Mouse (Mus musculus) CD8-positive naive resting alpha-beta T cell, adult 2 months (primary cell): ENCODE results near the gene Zfp652.
"Not testable (repeated sequence)": the region's sequence is repeated elsewhere in the genome, so short reads cannot be mapped to it uniquely, and the experiment has no call there.

Experiments used
- DNase-seq, 2 experiments: peaks; one replicate each; pipeline ENCODE4 v3.0.0; 2022; ENCODE audit warnings: low read depth in 2 of 2, low spot score in 2 of 2

Zfp652 gene

DNA sequence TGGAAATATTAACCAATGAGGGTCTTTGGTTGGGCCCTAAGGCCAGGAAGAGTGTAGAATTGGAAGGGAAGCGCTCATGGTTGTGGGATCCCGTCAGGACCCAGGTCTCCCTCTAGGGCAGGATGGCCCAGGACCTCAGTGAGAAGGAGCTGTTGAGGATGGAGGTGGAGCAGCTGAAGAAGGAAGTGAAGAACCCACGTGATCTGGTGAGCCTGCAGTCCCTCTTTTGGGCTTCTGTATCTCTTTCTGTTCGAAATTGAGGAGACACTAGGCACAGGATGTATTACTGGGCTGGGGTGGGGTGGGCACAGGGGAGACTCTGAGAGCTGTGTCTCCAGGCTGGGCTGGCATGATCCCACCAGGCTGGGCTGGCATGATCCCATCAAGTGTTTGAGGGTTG, 132.5 kb downstream of the Zfp652 start:
- no peak for DNase-seq

GRCm38 (mm10) chr11:95850898-95851297, 138.4 kb downstream of the Zfp652 start:
- DNase-seq, result no peak

DNA sequence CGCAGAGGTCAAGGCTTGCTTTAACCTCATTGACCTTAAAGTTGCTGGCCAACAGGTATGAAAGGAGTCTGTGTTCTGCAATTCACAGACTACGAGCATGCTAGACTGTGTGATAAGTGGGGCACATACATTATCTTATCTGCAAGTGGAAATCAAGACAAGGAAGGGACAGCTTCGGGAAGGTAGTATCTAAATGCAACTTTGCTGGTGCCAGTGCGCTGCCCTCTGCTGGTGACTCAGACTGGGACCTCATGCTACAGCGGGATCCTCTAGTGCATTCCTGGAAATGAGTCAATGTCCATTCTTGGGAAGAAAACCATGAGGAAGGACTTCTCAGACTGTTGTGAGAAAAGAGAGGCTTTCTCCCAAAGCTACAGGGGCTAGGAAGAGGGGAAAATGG, 141.2 kb downstream of the Zfp652 start:
- DNase-seq, result peak; percentile 48 to 65

DNA sequence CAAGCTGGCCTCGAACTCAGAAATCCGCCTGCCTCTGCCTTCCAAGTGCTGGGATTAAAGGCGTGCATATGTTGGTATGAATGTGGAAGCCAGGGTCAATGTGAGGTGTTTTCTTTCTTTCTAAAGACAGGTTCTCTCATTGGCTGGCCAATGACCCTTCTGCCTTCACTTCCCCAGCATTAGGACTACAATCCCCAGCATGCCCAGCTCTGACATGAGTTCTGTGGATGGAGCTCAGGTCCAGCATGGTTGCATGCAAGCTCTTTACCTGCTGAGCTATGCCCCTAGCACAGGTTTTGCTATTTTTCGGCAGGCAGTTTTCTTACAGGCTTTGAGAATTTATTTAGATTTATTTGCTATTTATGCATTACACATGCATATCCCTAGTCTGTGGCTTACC, 144.8 kb downstream of the Zfp652 start:
- no peak for DNase-seq

DNA sequence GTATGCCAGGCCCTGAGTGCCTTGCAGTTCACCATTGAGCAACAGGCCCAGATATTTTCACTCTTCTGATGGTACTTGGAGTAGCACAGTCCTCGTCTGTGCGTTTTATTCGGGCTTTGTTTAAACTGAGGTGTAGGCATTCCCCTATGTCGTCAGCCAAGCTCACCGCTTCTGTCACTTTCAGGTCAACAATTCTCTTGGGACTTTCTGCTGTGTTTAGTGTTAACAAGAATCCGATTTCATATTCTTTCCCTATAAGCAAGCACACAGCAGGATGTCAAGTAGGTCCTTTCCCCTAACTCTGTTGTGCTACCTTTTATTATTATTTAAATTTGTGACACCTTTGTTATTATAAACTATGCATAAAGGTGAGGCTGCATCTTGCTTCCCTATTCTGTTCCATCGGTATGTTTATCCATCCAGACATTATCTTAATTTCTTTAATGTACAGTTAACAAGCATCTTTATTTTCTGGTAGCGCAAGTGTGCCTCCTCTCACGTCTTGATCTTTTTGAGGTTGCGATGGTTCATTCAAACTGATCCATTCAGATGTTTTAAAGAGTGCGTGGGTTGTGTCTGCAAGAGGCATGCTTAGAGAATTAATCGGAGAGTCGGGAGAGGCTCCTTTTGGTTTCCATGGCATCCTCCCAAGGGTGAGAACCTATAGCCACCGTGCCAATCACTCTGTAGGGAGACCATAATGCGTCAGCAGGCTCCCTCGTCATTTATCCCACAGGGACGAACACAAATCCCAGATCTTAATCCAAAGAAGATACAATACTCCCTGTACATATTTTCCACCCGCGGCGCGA, 145.4 kb downstream of the Zfp652 start:
- DNase-seq, result no peak

DNA sequence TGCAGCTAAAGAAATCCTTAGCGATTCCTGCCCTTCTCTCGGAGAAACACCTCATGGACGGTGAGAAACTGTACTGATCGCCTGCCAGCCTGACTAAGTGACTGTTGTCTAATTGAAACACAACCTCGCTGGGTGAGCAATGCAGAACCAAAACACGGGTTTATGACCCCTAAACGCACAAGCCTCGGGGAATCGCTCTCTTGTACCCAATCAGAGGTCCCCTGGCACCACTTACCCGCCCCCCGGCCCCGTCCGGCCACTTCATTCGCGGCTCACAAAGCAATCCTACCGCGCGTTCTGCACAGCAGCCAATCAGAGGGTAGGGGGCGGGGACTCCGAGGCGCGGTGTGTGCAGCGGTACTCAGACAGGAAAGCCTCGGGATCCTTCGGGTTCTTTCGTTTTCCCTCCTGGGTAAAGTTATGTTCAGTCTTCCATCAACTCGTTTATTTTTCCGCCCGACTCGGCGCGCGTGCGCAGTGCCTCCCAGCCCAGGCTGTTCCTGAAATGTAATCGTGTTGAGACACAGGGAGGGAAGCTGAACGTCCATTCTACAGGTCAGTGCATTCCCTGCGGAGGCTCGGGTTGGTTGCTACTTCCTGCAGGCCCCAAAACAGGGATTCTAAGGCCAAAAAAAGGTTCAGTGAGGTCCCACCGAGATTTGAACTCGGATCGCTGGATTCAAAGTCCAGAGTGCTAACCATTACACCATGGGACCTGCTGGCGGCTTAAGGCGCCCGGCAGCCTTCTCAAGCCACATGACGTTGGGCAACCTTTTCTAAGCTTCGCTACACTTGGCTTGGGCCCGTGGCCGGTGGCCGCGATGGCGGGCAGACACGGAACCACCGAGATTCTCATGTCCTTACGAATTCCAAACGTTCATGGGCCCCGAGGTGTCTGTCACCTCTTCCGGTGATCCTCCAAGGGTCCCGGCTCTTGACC, 146.3 kb downstream of the Zfp652 start:
- peak; percentile 96 to 97 for DNase-seq

DNA sequence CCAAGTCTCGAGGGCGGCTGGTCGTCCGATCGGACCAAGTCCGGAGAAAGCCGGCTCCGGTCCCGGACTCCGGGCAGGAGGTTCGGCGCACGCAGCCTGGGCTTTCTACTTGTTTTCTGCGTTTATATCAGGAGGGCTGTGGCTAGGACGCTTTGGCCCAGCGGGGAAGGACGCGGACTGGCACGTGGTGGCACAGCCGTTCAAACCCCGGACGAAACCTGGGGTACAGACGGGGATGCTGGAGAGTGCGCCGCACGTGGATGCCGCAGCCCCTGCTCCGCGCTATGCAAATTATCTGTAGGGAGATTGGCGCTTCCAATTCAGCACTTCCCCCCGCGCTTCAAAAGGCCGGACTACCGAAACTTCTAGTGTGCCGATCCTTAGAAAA, 147.0 kb downstream of the Zfp652 start:
- peak in 1 of 2 experiments; percentile 59 for DNase-seq

- DNase-seq, result no peak
Measured at GRCm38 (mm10) chr11:95860071-95860490, 147.6 kb downstream of the Zfp652 start.

GRCm38 (mm10) chr11:95861397-95861796, 148.9 kb downstream of the Zfp652 start:
- no peak for DNase-seq

DNA sequence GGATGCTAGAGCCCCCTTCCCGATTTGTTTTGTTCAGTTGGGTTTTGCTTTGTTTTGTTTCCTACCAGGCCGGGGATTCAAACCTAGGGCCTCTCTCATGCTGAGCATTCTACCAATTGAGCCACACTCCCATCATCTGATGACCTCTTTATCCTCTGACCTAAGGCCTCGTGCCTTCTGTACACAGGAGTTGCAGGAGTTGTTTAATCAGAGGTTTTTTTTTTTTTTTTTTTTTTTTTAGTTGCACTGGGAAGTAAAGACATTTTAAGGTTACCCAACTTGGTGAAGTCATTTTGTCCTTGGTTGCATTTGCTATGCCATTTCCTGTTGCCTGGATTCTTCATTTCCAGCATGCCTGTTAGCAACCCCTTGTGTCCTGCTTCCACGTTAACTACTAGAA, 157.0 kb downstream of the Zfp652 start:
- DNase-seq, result no peak

DNA sequence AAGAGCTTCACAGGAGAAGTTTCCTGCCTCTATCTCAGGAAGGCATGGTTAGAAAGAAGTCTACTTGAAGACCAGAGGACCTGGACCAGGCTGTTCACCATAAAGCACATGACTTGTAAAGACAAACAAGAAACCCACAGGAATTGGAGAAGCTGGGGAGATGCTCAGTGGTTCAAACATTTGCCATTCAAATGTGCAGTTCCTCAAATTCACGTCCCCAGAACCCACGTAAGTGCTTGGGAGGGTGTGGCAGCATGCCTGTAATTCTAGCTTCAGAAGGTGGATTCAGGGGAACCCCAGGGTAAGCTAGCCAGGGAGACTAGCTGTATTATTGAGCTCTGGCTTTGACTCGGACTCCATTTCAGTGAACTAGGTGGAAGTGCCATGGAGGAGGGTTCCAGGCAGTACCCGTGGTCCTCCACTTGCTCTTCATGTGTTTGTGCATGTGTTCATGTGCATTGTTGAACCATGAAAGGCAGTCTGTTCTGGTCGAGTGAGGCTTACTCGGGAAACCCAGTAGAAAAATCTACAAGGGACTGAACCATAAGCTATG, 157.5 kb downstream of the Zfp652 start:
- DNase-seq, result no peak

DNA sequence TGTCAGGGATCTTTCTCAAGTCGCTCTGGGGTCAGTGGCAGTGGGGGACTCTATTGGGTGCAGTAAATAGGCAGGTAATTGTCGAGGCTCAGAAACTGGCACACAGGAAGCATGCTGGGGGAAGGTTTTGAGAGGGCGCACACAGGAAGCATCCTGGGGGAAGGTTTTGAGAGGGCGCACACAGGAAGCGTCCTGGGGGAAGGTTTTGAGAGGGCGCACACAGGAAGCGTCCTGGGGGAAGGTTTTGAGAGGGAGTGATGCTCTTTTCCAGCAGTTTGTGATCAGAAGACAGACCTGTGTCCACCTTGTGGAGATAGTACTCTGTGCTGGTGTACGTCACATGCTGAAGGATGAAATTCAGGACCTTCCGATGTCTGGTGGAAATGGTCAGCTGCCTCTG, 163.3 kb downstream of the Zfp652 start:
- DNase-seq, result peak in 1 of 2 experiments; percentile 12

GRCm38 (mm10) chr11:95876296-95876695, 163.8 kb downstream of the Zfp652 start:
- DNase-seq, result peak; percentile 35 to 60

GRCm38 (mm10) chr11:95879861-95880260, 167.4 kb downstream of the Zfp652 start:
- DNase-seq, result not testable (repeated sequence)
